Mouse (Mus musculus) left cerebral cortex, postnatal 10 days (tissue): Measurements from ENCODE around the gene Pak7. TPM values are rescaled to one million over a fixed set of nuclear protein-coding genes. Genes with fewer than 3 reads are reported as not detected.
"Not testable (repeated sequence)": the region's sequence is repeated elsewhere in the genome, so short reads cannot be mapped to it uniquely, and the experiment has no call there.

ENCODE experiments used
- DNase-seq, 2 experiments: peaks; one replicate each; pipeline ENCODE4 v3.0.0; 2021 to 2022; ENCODE audit warnings: low spot score in 2 of 2, mixed read lengths in 1 of 2; ENCODE audit errors: extremely low spot score in 1 of 2
- intact Hi-C: fragments of 180-260 bp; cut with DNase I; formaldehyde crosslinking; loops from one replicate; pipeline ENCODE4 v1.15.1; 2025
- total RNA-seq, 2 experiments: library from RNA; stranded (reverse); gene quantifications; 2 replicates each; pipeline ENCODE4 v1.2.3; 2021

Pak7 gene
- total RNA-seq: 10 to 100 TPM; 39.6 to 44.6 TPM

GRCm38 (mm10) chr2:136387181-136388131 lies at the start of gene Pak7:
Gene Pak7, minus strand, starts transcription at chr2:136387967.
- peak; percentile 81 to 82 for DNase-seq
- intact Hi-C loops: no loop called here

GRCm38 (mm10) chr2:136425561-136425960 lies 37.8 kb upstream of the Pak7 start:
- intact Hi-C loops: no loop called here
- DNase-seq: no peak

- intact Hi-C loops: no loop called here
- peak in 1 of 2 experiments; percentile 5 for DNase-seq
Measured at GRCm38 (mm10) chr2:136419543-136419942, 31.8 kb upstream of the Pak7 start.

- peak in 1 of 2 experiments; percentile 48 for DNase-seq
- intact Hi-C loops: no loop called here
Measured at GRCm38 (mm10) chr2:136416381-136416780, 28.6 kb upstream of the Pak7 start.

- no peak for DNase-seq
- intact Hi-C loops: no loop called here
Measured at GRCm38 (mm10) chr2:136402587-136402986, 14.8 kb upstream of the Pak7 start.

- no peak for DNase-seq
- intact Hi-C loops: no loop called here
Measured at GRCm38 (mm10) chr2:136375318-136375717, 12.4 kb downstream of the Pak7 start.

GRCm38 (mm10) chr2:136372361-136372760 lies 15.4 kb downstream of the Pak7 start:
- intact Hi-C loops: no loop called here
- no peak for DNase-seq

GRCm38 (mm10) chr2:136351393-136352096 lies 36.2 kb downstream of the Pak7 start:
- no peak for DNase-seq
- intact Hi-C loops: no loop called here

- no peak for DNase-seq
- intact Hi-C loops: no loop called here
Measured at GRCm38 (mm10) chr2:136350459-136350858, 37.3 kb downstream of the Pak7 start.

- intact Hi-C loops: no loop called here
- DNase-seq: no peak
Measured at GRCm38 (mm10) chr2:136349671-136350275, 38.0 kb downstream of the Pak7 start.

GRCm38 (mm10) chr2:136344240-136344780 lies 43.5 kb downstream of the Pak7 start:
- DNase-seq: not testable (repeated sequence)

GRCm38 (mm10) chr2:136329974-136330373 lies 57.8 kb downstream of the Pak7 start:
- intact Hi-C loops: no loop called here
- DNase-seq: no peak

More at GRCm38 (mm10) chr2:136344240-136344780, 43.5 kb downstream of the Pak7 start:
- intact Hi-C loops: not testable (repeated sequence)

- intact Hi-C loops: no loop called here
Measured at GRCm38 (mm10) chr2:136325646-136326045, 62.1 kb downstream of the Pak7 start.

GRCm38 (mm10) chr2:136309313-136309712 lies 78.5 kb downstream of the Pak7 start:
- no peak for DNase-seq
- intact Hi-C loops: no loop called here

More at GRCm38 (mm10) chr2:136325646-136326045, 62.1 kb downstream of the Pak7 start:
- DNase-seq: no peak

- intact Hi-C loops: no loop called here
- no peak for DNase-seq
Measured at GRCm38 (mm10) chr2:136308743-136309142, 79.0 kb downstream of the Pak7 start.

- intact Hi-C loops: no loop called here
Measured at GRCm38 (mm10) chr2:136302201-136302600, 85.6 kb downstream of the Pak7 start.

GRCm38 (mm10) chr2:136301406-136301805 lies 86.4 kb downstream of the Pak7 start:
- DNase-seq: peak in 1 of 2 experiments; percentile 48
- intact Hi-C loops: no loop called here

More at GRCm38 (mm10) chr2:136302201-136302600, 85.6 kb downstream of the Pak7 start:
- DNase-seq: no peak

- intact Hi-C loops: no loop called here
- no peak for DNase-seq
Measured at GRCm38 (mm10) chr2:136297371-136297770, 90.4 kb downstream of the Pak7 start.

- no peak for DNase-seq
- intact Hi-C loops: no loop called here
Measured at GRCm38 (mm10) chr2:136282043-136282442, 105.7 kb downstream of the Pak7 start.
